Mouse (Mus musculus): Measurements from ENCODE around the gene Tmc4. TPM values are rescaled to one million over a fixed set of nuclear protein-coding genes. Genes with fewer than 3 reads are reported as not detected.

Gene Tmc4
- polyA plus RNA-seq, 1 experiment from 2014 or later = 60.3 TPM

GRCm38 (mm10) chr7:3644672-3645487 lies 32.5 kb downstream of the Tmc4 start, which contains the start of gene Cnot3:
Cnot3 (plus strand) TSS chr7:3645268.
- Histone ChIP-seq H3K9me3 (ENCODE audit: low read length) (no peaks in the 10 kb centered on the region), H3K27ac (ENCODE audit: low read length) (peak within 1 kb of the TSS; percentile 99), H3K4me1 (ENCODE audit: insufficient read depth, low read depth, low read length) (peaks cover 14% of the 10 kb centered on the region), H3K4me2 (replicated peaks; ENCODE audit: low read depth, low read length) (peak within 1 kb of the TSS; percentile 93), H3K27me3 (replicated peaks; ENCODE audit: insufficient read depth, low read length) (no peaks in the 10 kb centered on the region), H3K36me3 (ENCODE audit: insufficient read depth, low read length) (no peaks in the 10 kb centered on the region; the same call in 1 of the 2 replicates), H3K9ac (replicated peaks; ENCODE audit: low read depth) (peak within 1 kb of the TSS; percentile 99), H3K4me3 (ENCODE audit: low read depth, low read length) (peak within 1 kb of the TSS; percentile 98)
- ATAC-seq = peak; percentile 97
- DNase-seq (ENCODE audit: low spot score) = peak; percentile 100
- WGBS = under 1% methylated on average over 46 of the region's 58 CpGs
- no peak for TF ChIP-seq CTCF (IDR thresholded peaks at IDR 0.05)
- TF ChIP-seq EP300 (IDR thresholded peaks at IDR 0.05) = peak; percentile 83

- Histone ChIP-seq H3K4me2 (replicated peaks; ENCODE audit: low read depth, low read length) (peak overlapping the region; percentile 49), H3K27ac (ENCODE audit: low read length) (peak overlapping the region; percentile 33; the same call in 1 of the 2 replicates), H3K36me3 (ENCODE audit: insufficient read depth, low read length) (no peaks in the 10 kb centered on the region; the same call in 1 of the 2 replicates), H3K4me3 (ENCODE audit: low read depth, low read length) (peak overlapping the region; percentile 33), H3K9me3 (ENCODE audit: low read length) (no peaks in the 10 kb centered on the region), H3K4me1 (ENCODE audit: insufficient read depth, low read depth, low read length) (peaks cover 14% of the 10 kb centered on the region), H3K27me3 (replicated peaks; ENCODE audit: insufficient read depth, low read length) (no peaks in the 10 kb centered on the region), H3K9ac (replicated peaks; ENCODE audit: low read depth) (no peak overlapping the region)
- DNase-seq (ENCODE audit: low spot score) (no peak), ATAC-seq (no peak)
- TF ChIP-seq CTCF (IDR thresholded peaks at IDR 0.05) = no peak
- TF ChIP-seq EP300 (IDR thresholded peaks at IDR 0.05) = no peak
- WGBS = under 1% methylated on average over 11 of the region's 11 CpGs
Measured at GRCm38 (mm10) chr7:3644348-3644671, 33.0 kb downstream of the Tmc4 start.

- H3K9me3 ChIP-seq (ENCODE audit: low read length) = no peaks in the 10 kb centered on the region
- peak overlapping the region; percentile 49 for H3K4me2 ChIP-seq (replicated peaks; ENCODE audit: low read depth, low read length)
- H3K4me3 ChIP-seq (ENCODE audit: low read depth, low read length) = no peak overlapping the region
- no peak overlapping the region for H3K9ac ChIP-seq (replicated peaks; ENCODE audit: low read depth)
- DNase-seq (ENCODE audit: low spot score) (no peak), ATAC-seq (no peak)
- peaks cover 2% of the 10 kb centered on the region; the same call in 1 of the 2 replicates for H3K36me3 ChIP-seq (ENCODE audit: insufficient read depth, low read length)
- 0 out of 2 replicates have a peak overlapping the region, but pooled peaks have one; percentile 33 for H3K27ac ChIP-seq (ENCODE audit: low read length)
- H3K4me1 ChIP-seq (ENCODE audit: insufficient read depth, low read depth, low read length) = peaks cover 14% of the 10 kb centered on the region
- no peaks in the 10 kb centered on the region for H3K27me3 ChIP-seq (replicated peaks; ENCODE audit: insufficient read depth, low read length)
- TF ChIP-seq EP300 (IDR thresholded peaks at IDR 0.05) (no peak), CTCF (IDR thresholded peaks at IDR 0.05) (no peak)
- 16% methylated on average over 9 of the region's 9 CpGs for WGBS
Measured at GRCm38 (mm10) chr7:3643843-3644242, 33.5 kb downstream of the Tmc4 start.

- WGBS = 65% methylated on average over 5 of the region's 5 CpGs
- H3K4me1 ChIP-seq (ENCODE audit: insufficient read depth, low read depth, low read length) = peaks cover 14% of the 10 kb centered on the region
- ATAC-seq (no peak), DNase-seq (ENCODE audit: low spot score) (no peak)
- no peak overlapping the region for H3K27ac ChIP-seq (ENCODE audit: low read length)
- no peak overlapping the region for H3K4me3 ChIP-seq (ENCODE audit: low read depth, low read length)
- H3K4me2 ChIP-seq (replicated peaks; ENCODE audit: low read depth, low read length) = no peak overlapping the region
- H3K9ac ChIP-seq (replicated peaks; ENCODE audit: low read depth) = no peak overlapping the region
- H3K9me3 ChIP-seq (ENCODE audit: low read length) = no peaks in the 10 kb centered on the region
- no peaks in the 10 kb centered on the region for H3K27me3 ChIP-seq (replicated peaks; ENCODE audit: insufficient read depth, low read length)
- peaks cover 6% of the 10 kb centered on the region; the same call in 1 of the 2 replicates for H3K36me3 ChIP-seq (ENCODE audit: insufficient read depth, low read length)
- no peak for TF ChIP-seq EP300 (IDR thresholded peaks at IDR 0.05)
- no peak for TF ChIP-seq CTCF (IDR thresholded peaks at IDR 0.05)
Measured at GRCm38 (mm10) chr7:3643412-3643811, 33.9 kb downstream of the Tmc4 start.

- TF ChIP-seq CTCF (IDR thresholded peaks at IDR 0.05) (no peak), EP300 (IDR thresholded peaks at IDR 0.05) (no peak)
- Histone ChIP-seq H3K27me3 (replicated peaks; ENCODE audit: insufficient read depth, low read length) (no peaks in the 10 kb centered on the region), H3K4me2 (replicated peaks; ENCODE audit: low read depth, low read length) (peak overlapping the region; percentile 76), H3K36me3 (ENCODE audit: insufficient read depth, low read length) (peaks cover 7% of the 10 kb centered on the region; the same call in 1 of the 2 replicates), H3K9me3 (ENCODE audit: low read length) (no peaks in the 10 kb centered on the region), H3K4me1 (ENCODE audit: insufficient read depth, low read depth, low read length) (peaks cover 11% of the 10 kb centered on the region; the same call in 1 of the 2 replicates), H3K9ac (replicated peaks; ENCODE audit: low read depth) (peak overlapping the region; percentile 69), H3K27ac (ENCODE audit: low read length) (no peak overlapping the region), H3K4me3 (ENCODE audit: low read depth, low read length) (peak overlapping the region; percentile 65)
- 69% methylated on average over 3 of the region's 3 CpGs for WGBS
- ATAC-seq (no peak), DNase-seq (ENCODE audit: low spot score) (no peak)
Measured at GRCm38 (mm10) chr7:3630478-3630815, 46.9 kb downstream of the Tmc4 start.

GRCm38 (mm10) chr7:3629543-3630477 lies 47.5 kb downstream of the Tmc4 start, which contains the start of the genes Tfpt and Prpf31:
Tfpt (minus strand) TSS chr7:3629929.
Prpf31 (plus strand) TSS chr7:3629985.
- peak within 1 kb of the TSS; percentile 76 for H3K4me2 ChIP-seq (replicated peaks; ENCODE audit: low read depth, low read length)
- peak; percentile 85 for TF ChIP-seq EP300 (IDR thresholded peaks at IDR 0.05)
- no peak for TF ChIP-seq CTCF (IDR thresholded peaks at IDR 0.05)
- H3K4me1 ChIP-seq (ENCODE audit: insufficient read depth, low read depth, low read length) = peaks cover 11% of the 10 kb centered on the region; the same call in 1 of the 2 replicates
- DNase-seq (ENCODE audit: low spot score) = peak; percentile 98
- peak within 1 kb of the TSS; percentile 94 for H3K27ac ChIP-seq (ENCODE audit: low read length)
- peak within 1 kb of the TSS; percentile 65 for H3K4me3 ChIP-seq (ENCODE audit: low read depth, low read length)
- peak within 1 kb of the TSS; percentile 69 for H3K9ac ChIP-seq (replicated peaks; ENCODE audit: low read depth)
- H3K9me3 ChIP-seq (ENCODE audit: low read length) = no peaks in the 10 kb centered on the region
- no peaks in the 10 kb centered on the region for H3K27me3 ChIP-seq (replicated peaks; ENCODE audit: insufficient read depth, low read length)
- peak; percentile 94 for ATAC-seq
- H3K36me3 ChIP-seq (ENCODE audit: insufficient read depth, low read length) = peaks cover 1% of the 10 kb centered on the region; the same call in 1 of the 2 replicates
- 1% methylated on average over 47 of the region's 47 CpGs for WGBS

Data from lung, postnatal 0 days (tissue).